Mouse (Mus musculus): ENCODE data around the gene Ube4a. TPM values are rescaled to one million over a fixed set of nuclear protein-coding genes. Genes with fewer than 3 reads are reported as not detected.
A peak's percentile ranks its signal among the peaks of the same experiment; 100 is the strongest.

Gene Ube4a
- polyA plus RNA-seq, 1 experiment: 13.6 TPM

DNA sequence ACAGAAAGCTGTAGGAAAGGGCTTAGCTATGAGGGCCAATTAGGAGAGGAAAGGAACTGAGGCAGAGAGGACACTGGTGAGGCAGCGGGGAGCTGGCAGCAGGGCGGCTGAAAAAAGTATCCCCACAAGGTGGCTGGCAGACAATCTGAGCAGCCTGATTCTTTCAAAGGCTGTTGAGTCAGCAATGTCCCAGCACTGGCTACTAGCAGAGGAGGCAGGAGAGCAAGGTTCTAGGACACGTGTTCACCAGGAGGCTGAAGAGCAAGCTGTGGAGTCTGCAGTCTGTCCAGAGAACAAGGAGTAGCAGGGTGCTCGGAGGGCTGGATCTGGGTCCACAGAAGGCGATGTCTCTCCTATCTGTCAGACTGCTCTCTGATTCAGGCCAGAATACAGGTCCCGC is 33.8 kb upstream of the Ube4a start:
- WGBS: 58% methylated on average over 6 of the region's 6 CpGs
- Histone ChIP-seq H3K4me1 (ENCODE audit: control insufficient read depth, insufficient read depth, low read length) (no peaks in the 10 kb centered on the region), H3K4me3 (replicated peaks; ENCODE audit: extremely low read depth, low read depth, low read length) (no peak overlapping the region)
- no peak for TF ChIP-seq CTCF (IDR thresholded peaks at IDR 0.05; ENCODE audit: insufficient read depth, low read length)
- no peak for TF ChIP-seq POLR2A (IDR thresholded peaks at IDR 0.05; ENCODE audit: borderline replicate concordance, extremely low read depth, low read depth, low read length)
- no peak for DNase-seq

DNA sequence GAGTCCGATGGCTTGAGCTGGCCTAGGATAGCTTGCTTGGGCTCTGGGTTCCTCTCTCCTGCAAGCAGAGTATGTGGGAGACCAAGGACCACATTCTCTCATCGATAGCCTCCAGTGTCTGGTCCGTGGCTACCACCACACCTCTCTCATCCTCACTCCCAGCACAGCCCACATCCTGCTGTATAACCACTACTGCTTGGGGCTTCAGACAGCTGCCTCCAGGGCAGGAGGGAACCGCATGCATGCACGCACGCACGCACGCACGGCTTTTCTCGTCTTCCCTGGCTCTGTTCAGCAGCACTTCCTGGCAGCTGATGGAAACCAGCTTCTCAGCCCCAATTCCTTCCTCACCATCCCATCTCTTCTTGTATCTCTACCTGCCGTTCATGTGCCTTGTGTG is 32.7 kb upstream of the Ube4a start:
- no peak overlapping the region for H3K4me3 ChIP-seq (replicated peaks; ENCODE audit: extremely low read depth, low read depth, low read length)
- DNase-seq: no peak
- WGBS: 59% methylated on average over 11 of the region's 11 CpGs
- no peaks in the 10 kb centered on the region for H3K4me1 ChIP-seq (ENCODE audit: control insufficient read depth, insufficient read depth, low read length)
- no peak for TF ChIP-seq CTCF (IDR thresholded peaks at IDR 0.05; ENCODE audit: insufficient read depth, low read length)
- TF ChIP-seq POLR2A (IDR thresholded peaks at IDR 0.05; ENCODE audit: borderline replicate concordance, extremely low read depth, low read depth, low read length): no peak

DNA sequence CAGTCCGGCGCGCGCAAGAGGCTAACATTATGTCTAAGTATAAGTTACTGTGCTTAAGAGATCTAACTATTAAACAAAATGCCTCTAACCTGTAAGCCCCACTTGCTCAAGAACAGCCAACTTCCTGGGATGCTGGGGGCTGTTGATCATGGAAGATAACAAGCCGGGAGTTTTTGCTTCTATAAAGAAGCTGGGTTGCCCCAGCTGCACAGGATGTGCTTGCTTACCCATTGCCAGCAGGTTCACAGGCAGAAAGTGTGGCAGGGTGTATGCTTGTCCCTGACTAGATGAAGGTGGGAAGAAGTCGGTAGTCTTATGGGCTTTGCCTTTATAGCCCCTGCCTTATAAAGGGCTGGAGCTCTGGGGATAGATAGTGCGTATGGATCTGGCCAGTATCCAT is 31.2 kb upstream of the Ube4a start:
- DNase-seq: no peak
- no peaks in the 10 kb centered on the region for H3K4me1 ChIP-seq (ENCODE audit: control insufficient read depth, insufficient read depth, low read length)
- 89% methylated on average over 7 of the region's 7 CpGs for WGBS
- no peak for TF ChIP-seq CTCF (IDR thresholded peaks at IDR 0.05; ENCODE audit: insufficient read depth, low read length)
- TF ChIP-seq POLR2A (IDR thresholded peaks at IDR 0.05; ENCODE audit: borderline replicate concordance, extremely low read depth, low read depth, low read length): no peak
- H3K4me3 ChIP-seq (replicated peaks; ENCODE audit: extremely low read depth, low read depth, low read length): no peak overlapping the region

DNA sequence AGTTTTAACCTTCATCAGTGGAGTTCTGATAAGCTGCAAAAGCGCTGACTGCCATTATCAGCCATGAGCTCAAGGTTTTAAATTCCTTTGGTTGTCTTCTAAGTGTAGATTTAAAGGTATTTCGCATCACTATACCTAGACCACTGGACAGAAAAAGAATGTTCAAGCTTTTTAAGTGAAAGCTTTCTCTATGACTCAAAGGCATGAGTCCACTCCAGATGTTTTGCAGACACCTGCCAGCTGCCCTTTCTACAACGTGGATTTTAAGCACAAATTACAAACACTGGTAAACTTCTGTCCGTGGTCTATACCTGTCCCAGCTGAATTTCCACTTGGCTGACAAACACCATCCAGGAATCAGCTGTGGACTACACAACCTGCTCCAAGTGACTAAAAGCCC is 29.6 kb upstream of the Ube4a start:
- Histone ChIP-seq H3K4me3 (replicated peaks; ENCODE audit: extremely low read depth, low read depth, low read length) (no peak overlapping the region), H3K4me1 (ENCODE audit: control insufficient read depth, insufficient read depth, low read length) (no peaks in the 10 kb centered on the region)
- 69% methylated on average over 4 of the region's 4 CpGs for WGBS
- DNase-seq: no peak
- no peak for TF ChIP-seq POLR2A (IDR thresholded peaks at IDR 0.05; ENCODE audit: borderline replicate concordance, extremely low read depth, low read depth, low read length)
- no peak for TF ChIP-seq CTCF (IDR thresholded peaks at IDR 0.05; ENCODE audit: insufficient read depth, low read length)

DNA sequence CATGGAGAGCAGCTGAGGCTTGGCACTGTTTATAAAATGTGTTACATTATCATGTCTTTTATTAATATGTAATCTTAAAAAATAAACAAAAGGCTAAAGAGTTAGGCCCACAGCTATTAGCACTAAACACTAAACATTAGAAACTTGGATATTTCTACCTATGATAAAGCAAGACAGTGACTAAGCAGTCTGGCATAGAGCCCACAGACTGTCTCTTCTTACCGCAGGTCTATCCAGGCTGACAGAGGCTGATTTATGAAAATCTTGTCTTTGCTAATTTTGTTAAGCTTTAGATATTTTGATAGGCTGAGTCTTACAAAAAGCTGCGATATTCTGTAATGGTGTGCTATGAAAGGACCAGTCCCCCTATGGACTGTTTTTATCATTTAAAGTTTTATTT is 27.9 kb upstream of the Ube4a start:
- 70% methylated on average over 2 of the region's 2 CpGs for WGBS
- Histone ChIP-seq H3K4me3 (replicated peaks; ENCODE audit: extremely low read depth, low read depth, low read length) (no peak overlapping the region), H3K4me1 (ENCODE audit: control insufficient read depth, insufficient read depth, low read length) (no peaks in the 10 kb centered on the region)
- TF ChIP-seq CTCF (IDR thresholded peaks at IDR 0.05; ENCODE audit: insufficient read depth, low read length): no peak
- TF ChIP-seq POLR2A (IDR thresholded peaks at IDR 0.05; ENCODE audit: borderline replicate concordance, extremely low read depth, low read depth, low read length): no peak
- DNase-seq: no peak

DNA sequence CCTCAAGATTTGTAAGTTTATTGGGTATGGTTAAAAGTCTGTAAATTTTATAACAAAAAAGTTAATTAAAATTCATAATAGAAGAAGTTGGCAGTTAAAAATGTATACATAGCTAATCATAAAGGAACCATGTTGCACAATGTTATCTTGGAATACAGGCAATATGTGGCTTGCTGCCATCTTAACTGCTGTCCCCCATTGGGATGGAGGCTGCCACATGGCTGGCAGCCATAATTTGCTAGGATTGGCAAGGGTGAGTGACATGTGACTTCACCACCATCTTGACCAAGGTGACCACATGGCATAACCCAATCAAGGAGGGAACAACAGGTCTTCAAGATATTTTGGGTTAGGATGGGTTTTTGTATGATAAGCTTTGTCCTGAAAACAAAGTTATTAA is 26.9 kb upstream of the Ube4a start:
- H3K4me1 ChIP-seq (ENCODE audit: control insufficient read depth, insufficient read depth, low read length): no peaks in the 10 kb centered on the region
- H3K4me3 ChIP-seq (replicated peaks; ENCODE audit: extremely low read depth, low read depth, low read length): no peak overlapping the region
- DNase-seq: no peak
- TF ChIP-seq POLR2A (IDR thresholded peaks at IDR 0.05; ENCODE audit: borderline replicate concordance, extremely low read depth, low read depth, low read length) (no peak), CTCF (IDR thresholded peaks at IDR 0.05; ENCODE audit: insufficient read depth, low read length) (no peak)

DNA sequence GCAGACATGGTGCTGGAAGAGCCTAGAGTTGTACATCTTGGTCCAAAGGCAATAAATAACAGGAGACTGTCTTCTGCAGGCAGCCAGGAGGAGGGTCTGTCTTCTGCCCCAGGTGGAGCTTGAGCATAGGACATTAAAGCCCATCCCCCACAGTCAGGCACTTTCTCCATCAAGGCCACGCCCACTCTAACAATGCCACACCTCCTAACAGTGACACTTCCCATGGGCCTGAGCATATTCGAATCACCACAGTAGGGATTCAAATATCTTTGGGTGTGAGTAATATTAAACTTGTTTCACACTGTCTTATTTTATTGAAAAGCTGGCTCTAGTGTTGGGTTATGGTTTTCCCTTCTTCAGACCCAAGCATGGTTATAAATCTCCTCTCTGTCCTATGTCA is 26.4 kb upstream of the Ube4a start:
- Histone ChIP-seq H3K4me3 (replicated peaks; ENCODE audit: extremely low read depth, low read depth, low read length) (no peak overlapping the region), H3K4me1 (ENCODE audit: control insufficient read depth, insufficient read depth, low read length) (no peaks in the 10 kb centered on the region)
- DNase-seq: no peak
- WGBS: 74% methylated on average over 2 of the region's 2 CpGs
- no peak for TF ChIP-seq POLR2A (IDR thresholded peaks at IDR 0.05; ENCODE audit: borderline replicate concordance, extremely low read depth, low read depth, low read length)
- no peak for TF ChIP-seq CTCF (IDR thresholded peaks at IDR 0.05; ENCODE audit: insufficient read depth, low read length)

DNA sequence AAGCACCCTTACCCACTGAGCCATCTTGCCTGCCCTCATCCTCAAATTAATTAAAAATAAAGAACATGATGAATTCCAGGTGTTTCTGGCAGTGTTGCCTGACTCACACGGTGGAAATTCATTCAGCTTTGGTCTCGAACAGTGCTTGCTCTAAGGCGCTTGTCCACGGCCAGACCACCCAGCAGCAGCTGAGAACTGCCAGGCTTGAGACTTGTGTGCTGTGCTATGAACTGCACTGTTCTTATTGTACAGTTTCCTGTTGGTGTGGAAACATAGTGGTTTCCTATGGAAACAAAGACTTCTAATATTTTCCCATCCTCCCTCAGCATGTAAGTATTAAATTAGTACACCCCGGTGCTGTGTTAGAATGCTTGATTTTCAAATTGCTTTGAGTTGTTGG is 21.6 kb upstream of the Ube4a start:
- no peak for TF ChIP-seq CTCF (IDR thresholded peaks at IDR 0.05; ENCODE audit: insufficient read depth, low read length)
- TF ChIP-seq POLR2A (IDR thresholded peaks at IDR 0.05; ENCODE audit: borderline replicate concordance, extremely low read depth, low read depth, low read length): no peak
- no peak overlapping the region for H3K4me3 ChIP-seq (replicated peaks; ENCODE audit: extremely low read depth, low read depth, low read length)
- DNase-seq: no peak
- no peaks in the 10 kb centered on the region for H3K4me1 ChIP-seq (ENCODE audit: control insufficient read depth, insufficient read depth, low read length)
- WGBS: 57% methylated on average over 5 of the region's 5 CpGs

DNA sequence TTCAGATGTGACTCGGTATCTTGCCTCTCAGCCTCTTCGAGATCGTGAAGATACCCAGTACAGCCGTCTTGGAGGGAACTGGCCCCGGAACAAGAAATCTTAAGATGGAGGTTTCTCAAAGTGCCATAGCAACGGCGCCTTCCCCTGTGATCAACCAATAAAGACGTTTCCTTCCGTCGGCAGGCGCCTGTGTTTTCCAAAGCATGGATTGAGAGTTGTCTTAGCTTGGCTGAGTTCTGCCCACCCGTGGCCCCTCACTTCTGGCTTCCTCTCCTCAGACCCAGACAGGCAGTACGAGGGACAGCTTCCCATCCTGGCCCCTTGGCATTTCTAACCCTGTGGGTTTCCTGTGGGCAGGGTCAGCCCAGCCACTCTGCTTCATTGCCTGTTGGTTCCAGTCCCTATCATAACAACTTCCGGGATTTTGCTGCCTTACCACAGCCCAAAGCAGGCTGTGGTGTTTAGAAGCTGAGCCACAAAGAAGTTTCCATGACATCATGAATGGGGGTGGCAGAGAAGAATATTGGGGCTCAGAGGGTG is 20.9 kb upstream of the Ube4a start:
- DNase-seq: peak; percentile 7
- Histone ChIP-seq H3K4me3 (replicated peaks; ENCODE audit: extremely low read depth, low read depth, low read length) (peak overlapping the region; percentile 20), H3K4me1 (ENCODE audit: control insufficient read depth, insufficient read depth, low read length) (no peaks in the 10 kb centered on the region)
- TF ChIP-seq POLR2A (IDR thresholded peaks at IDR 0.05; ENCODE audit: borderline replicate concordance, extremely low read depth, low read depth, low read length) (peak; percentile 29; the same call in 1 of the 2 replicates), CTCF (IDR thresholded peaks at IDR 0.05; ENCODE audit: insufficient read depth, low read length) (no peak)
- 45% methylated on average over 14 of the region's 14 CpGs for WGBS

DNA sequence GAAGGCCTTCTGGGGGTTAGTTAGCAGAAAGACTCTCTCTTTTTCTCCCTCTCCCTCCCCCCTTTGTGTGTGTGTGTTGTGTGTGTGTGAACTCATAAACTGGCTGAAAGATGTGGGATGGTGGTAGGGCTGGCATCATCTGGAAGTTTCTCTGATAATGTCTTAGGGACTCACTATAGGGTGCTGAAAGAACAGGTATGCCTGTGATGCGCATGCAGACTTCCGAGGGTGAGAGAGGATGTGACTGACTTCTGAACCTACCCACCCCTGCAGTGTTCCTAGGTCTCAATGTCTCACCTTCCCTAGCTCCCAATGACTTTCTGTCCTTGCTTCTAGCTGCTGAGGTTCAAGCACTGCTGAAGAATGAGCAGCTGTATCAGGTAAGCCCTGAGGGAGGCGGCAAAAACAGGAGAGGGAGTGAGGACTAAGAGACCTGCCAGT is 20.3 kb upstream of the Ube4a start:
- no peak for DNase-seq
- TF ChIP-seq CTCF (IDR thresholded peaks at IDR 0.05; ENCODE audit: insufficient read depth, low read length) (no peak), POLR2A (IDR thresholded peaks at IDR 0.05; ENCODE audit: borderline replicate concordance, extremely low read depth, low read depth, low read length) (no peak)
- Histone ChIP-seq H3K4me3 (replicated peaks; ENCODE audit: extremely low read depth, low read depth, low read length) (no peak overlapping the region), H3K4me1 (ENCODE audit: control insufficient read depth, insufficient read depth, low read length) (no peaks in the 10 kb centered on the region)
- 70% methylated on average over 3 of the region's 3 CpGs for WGBS

All from lung, adult 2 months (tissue).